Mouse (Mus musculus) cerebellum, adult 11 months (tissue): Measurements from ENCODE around the gene Tmem132c.

Source experiments
- DNase-seq: peaks from one replicate; pipeline ENCODE4 v3.0.0; 2022

The Tmem132c gene

DNA sequence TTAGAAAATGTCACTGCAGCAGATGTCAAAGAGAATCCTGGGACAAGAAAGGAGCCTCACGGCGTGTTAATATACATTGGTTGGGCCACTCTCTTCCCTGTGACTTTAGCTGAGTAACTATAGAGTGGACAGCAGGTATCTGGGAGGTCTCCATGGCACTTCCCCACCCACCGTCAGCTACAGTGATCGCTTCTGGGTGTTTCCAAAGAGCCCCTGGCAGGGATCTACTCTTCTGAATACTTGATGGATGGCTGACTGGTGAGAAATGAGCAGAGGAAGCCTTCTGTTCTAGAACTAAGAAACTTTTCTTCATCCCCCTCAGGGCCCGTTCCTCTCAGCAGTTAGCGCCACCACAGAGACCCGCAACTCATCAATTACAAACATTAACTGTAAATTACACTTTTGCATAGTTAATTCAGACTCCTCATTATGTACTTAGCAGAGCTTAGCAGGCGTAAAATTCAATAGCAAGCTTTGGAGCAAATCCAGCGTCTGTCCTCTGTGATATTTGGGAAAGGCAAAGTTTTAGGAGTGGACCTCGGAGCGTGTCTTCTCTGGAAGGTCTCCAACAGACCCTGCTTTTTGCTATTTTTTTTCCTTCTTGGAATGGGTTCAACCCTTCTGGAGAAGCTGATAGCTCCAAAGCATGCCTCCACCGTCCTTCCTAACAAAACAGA, 257.7 kb downstream of the Tmem132c start:
- no peak for DNase-seq

GRCm38 (mm10) chr5:127502838-127503237, 261.2 kb downstream of the Tmem132c start:
- DNase-seq = no peak

GRCm38 (mm10) chr5:127505697-127506096, 264.1 kb downstream of the Tmem132c start:
- no peak for DNase-seq

GRCm38 (mm10) chr5:127511653-127512052, 270.0 kb downstream of the Tmem132c start:
- DNase-seq = no peak

DNA sequence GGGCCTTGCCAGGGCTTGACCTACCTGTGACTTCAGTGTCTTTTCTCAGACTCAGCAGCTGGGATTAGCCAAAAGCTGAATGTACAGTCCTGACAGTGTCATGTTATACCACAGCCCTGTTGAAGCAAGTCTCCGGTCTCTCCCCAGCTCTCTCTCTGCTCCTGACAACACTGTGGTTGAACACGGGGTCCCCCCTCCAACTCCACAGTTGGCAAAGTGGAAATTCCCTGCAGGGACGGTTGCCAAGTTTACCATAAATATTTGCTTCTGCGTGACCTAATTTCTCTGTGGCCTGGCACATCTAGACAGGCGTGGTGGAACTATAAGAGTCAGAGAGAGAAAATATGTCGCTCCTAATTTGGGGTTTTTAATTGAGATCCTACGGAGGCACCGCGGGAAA, 274.4 kb downstream of the Tmem132c start:
- peak; percentile 39 for DNase-seq

DNA sequence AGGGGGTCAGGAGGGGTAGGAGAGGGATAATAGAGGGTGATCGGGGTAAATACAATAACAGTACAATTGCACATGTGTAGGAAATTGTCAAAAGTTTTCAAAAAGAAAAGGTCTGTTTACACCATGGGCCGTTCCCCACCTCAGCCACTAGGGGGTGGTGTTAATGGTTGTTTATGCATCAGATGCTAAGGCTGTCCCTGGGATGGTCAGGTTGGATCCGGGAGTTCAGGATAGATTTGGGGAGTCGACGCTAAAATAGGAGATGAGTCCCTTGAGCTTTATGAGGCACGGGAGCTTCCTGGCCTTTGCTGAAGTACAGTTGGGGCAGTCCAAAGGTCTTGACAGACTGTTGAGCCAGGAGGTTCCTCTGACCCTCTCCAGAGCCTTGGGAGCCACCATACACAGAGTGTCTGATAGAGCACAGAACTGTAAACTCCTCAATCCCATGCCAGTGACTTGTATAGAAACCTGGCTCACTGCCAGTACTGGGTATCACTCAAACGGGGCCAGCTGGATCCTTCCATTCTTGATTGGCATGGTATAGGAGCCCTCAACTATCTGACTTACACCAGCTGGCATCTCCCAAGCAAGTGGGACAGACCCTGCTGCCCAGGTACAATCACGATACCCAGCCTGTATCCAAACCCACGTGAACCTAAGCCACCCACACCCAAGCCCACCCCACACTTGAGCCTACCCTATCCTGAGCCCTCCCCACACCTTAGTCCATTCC, 281.3 kb downstream of the Tmem132c start:
- DNase-seq = peak; percentile 39

- no peak for DNase-seq
Observed at GRCm38 (mm10) chr5:127527344-127527974, 285.9 kb downstream of the Tmem132c start.

DNA sequence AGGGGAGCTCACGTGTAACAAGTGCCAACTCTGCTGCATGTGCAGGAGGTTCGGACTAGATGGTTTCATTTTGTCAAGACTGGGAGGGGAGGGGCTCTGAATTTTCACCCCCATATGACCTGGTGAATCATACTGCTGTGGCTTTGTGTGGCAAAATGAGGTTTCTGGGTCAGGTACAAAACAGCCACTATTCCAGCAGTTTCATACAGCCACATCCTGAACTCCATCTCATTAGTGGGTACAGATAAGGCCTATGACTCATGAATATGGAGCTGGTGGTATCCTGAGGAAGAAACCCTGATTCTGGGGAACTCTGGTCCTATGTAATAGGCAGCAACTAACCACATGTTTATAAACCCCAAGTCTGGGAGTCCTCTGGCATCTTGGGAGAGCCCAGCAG, 295.9 kb downstream of the Tmem132c start:
- DNase-seq = no peak

- DNase-seq = peak; percentile 85
Observed at GRCm38 (mm10) chr5:127546585-127546991, 305.0 kb downstream of the Tmem132c start.

DNA sequence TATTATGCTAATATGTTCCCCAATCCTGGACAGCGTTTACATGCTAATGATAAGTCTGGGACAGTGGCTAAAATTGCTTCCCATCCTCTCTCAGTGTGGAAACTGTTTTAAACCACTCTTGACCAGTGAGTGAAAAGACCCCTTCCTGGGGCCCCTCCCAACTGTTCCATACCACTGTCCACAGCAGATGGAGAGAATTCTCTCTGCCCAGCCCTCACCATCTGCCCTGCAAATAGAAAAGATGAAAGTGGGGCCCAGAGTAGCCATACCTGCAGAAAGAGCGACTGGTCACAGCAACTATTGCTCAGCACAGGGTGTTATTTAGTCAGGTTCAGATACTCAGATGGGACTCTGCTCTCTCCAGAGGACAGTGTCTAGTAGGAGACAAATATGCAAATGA, 306.5 kb downstream of the Tmem132c start:
- no peak for DNase-seq

DNA sequence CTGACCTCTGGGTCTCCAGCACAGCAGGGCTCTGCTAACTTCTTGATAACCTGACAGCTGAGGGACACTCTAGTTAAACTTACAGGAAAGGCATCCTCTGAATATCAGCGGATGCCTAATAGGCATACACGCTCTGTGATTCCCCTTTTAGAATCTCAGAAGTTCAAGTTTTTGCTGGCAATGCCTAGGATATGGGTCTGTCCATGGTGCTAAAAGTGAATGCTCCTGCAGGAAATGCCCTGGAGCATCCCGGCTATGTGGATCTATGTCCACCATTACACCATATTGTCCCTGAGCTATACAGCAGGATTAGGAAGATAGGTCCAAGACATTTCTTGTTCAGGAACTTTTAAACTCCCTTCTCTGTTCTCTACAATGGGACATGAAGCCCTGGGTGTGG, 319.5 kb downstream of the Tmem132c start:
- DNase-seq = no peak

DNA sequence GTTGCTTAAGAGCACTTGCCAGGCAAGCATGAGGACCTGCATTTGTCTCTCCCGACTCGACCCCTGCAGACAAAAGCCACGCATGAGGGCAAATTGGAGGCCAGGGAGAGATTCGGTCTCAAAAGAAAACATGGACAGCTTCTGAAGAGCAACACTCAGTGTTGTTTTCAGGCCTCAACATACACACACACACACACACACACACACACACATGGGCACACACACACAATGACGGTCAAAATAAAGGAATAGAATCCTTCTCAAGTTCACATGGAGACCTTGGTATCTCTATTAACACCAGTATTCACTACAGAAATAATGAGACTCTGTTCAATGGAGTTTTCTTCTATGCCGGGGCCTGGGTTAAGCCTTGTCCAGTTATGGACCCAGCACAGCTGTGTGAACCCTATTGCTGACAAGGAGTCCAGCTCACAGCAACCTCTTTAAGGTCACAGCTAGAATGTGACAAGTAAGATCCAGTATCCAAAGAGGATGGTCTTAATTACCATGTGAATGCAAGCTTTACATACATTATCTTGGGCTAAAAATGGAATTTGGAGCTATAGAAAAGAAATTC, 325.6 kb downstream of the Tmem132c start:
- DNase-seq = no peak

DNA sequence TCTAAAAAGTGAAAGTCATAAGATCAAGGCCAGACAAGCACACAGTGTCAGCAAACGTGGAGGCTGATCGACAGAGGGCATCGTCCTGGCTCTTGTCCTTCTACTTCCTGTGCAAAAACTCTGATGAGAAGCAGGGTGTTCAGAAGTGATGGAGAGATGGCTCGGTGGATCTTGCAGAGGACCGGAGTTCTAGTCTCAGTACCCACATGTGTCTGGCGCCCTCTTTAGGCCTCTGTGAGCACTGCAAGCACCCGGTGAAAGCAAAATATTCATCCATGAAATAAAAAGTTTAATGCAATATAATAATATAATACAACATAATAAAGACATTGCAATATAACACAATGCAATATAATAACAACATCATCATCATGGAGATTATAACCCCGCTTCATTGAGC, 335.8 kb downstream of the Tmem132c start:
- peak; percentile 33 for DNase-seq

- DNase-seq = no peak
Observed at GRCm38 (mm10) chr5:127583658-127584057, 342.1 kb downstream of the Tmem132c start.

DNA sequence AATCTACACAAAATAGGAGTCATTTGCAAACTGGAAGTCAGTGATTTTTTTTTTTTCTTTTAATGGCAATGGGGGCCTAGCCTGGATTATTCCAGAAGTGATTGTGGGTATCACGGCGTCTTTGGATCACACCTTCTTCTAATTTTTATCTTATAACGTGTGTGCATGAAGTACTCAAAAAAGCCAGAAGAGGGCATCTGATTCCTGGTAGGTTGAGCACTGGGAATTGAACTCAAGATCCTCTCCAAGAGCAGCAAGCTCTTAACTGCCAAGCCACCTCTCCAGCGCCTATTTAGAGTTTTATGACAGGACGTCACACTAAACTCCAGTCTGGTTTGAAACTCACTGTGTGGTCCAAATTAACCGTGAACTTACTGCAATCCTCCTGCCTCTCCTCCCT, 346.2 kb downstream of the Tmem132c start:
- DNase-seq = no peak

DNA sequence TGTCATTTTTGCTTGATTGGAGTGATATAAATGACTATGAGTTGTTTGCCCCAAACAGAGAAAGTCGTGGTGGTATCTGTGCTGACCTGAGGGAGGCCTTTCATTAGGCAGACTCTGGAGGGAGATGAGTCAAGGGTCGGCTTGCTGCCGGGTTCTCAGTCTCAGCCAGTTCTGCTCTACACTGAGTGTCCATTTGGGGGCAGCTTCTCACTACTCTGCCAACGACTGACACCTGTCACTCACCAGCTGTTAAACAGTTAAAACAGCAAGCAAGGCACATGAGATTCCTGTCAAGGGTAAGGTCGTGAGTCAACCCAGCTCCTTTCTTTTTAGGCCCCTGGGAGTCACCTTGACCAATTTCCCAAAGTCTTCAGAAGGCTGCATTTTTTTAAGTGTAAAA, 350.8 kb downstream of the Tmem132c start:
- DNase-seq = no peak

DNA sequence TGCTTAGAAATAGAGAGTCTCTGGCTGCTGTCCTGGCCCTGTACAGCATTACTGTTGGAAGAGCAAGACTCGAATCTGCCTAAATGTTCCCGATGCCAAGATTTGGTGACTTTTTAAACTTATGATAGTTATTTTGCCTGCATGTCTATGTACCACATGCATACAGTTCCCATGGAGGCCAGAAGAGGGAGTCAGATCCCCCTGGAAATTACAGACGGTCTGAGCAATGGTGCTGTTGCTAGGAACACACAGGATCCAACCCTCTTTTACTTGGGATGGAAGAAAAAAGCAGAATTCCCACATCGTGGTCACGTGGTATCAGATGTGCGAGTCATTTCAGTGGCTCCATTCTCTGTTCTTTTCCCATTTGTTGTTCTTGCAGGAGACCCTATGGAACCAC, 351.2 kb downstream of the Tmem132c start:
- DNase-seq = no peak

DNA sequence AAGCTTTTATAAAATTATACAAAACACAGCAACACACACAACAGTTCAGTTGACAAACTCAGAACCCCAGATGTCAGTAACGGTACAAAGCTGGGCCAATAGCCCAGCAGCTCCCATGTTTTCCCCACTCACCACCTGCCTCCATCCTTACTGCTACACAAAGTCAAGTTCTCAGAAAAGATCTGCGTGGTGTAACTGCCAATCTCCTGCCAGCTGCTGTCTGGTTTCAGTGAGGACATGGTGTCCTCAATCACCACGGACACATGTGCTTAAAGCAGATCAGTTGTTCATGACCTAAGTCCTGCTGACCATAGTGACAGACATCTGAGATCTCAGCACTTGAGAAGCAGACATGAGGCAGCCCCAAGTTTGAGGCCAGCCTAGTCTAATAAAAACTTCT, 354.1 kb downstream of the Tmem132c start:
- DNase-seq = no peak

DNA sequence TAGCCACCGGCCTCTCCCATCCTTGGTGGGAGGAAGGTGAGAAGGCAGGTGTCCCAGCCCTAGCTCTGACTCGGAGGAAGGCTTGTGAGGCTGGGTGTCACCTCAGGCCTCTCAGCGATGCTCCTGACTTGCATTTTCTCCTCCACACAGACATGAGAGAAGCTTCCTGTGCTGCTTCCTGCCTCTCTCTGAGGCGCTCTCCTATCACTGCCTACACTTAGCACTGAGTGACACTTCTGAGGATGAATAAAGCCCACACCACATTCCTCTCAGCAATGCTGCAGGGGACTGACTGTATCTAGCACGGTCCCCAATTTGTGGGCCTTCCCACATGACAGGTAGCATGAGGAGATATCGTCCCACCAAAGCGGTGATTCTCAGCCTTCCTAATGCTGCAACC, 355.3 kb downstream of the Tmem132c start:
- no peak for DNase-seq

DNA sequence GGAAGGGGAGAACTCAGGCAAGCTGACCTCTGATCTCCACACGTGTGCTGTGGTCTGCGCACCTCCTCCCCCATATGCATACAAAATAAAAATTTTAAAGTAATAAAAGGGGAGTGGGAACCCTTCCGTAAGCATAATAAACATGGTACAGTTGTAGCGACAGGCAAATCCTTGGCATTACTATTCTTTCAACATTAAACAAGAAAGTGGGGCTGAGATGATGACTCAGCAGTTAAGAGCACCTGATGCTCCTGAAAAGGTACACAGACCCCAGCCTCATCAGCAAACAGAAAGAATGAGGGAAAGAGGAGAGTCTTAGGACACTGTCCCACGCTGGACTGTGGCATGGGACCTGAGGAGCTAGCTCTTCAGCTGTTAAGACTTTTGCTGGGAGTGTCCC, 361.4 kb downstream of the Tmem132c start:
- DNase-seq = no peak

- no peak for DNase-seq
Observed at GRCm38 (mm10) chr5:127607507-127607906, 365.9 kb downstream of the Tmem132c start.

GRCm38 (mm10) chr5:127609191-127609714, 367.6 kb downstream of the Tmem132c start:
- no peak for DNase-seq

DNA sequence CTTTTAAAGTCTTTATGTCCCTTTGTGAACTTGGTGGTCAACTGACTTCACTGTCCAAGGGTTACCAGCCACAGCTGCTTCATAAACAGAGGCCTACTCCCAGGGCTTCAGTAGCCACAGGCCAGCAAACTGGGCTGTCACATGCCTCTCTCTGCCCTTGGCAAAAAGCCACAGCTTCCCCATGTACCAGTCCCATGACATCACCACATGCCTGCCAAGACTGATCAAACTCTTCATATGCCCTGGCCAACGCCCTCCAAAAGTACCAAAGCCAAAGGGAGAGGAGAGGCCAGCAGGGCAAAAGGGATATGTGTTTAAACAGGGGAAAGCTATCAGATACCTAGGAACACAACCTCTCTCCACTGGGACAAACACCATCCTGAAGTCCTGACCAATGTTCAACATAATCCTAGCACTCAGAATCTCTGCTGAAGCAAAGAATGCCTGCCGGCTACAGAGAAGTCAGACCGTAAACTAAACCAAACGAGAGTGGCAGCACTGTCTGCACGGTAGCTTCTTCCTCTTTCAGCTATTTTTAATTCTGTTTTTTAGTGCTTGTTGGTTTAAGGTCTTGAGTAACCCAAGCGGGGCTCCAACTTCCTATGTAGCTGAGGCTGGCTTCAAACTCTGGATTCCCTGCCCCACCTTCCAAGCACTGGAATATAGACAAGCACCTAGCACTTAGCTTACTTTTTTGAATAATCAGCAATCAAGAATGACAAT, 369.3 kb downstream of the Tmem132c start:
- DNase-seq = no peak
